Mouse (Mus musculus) spleen, postnatal 14 days (tissue): ENCODE measurements around the gene Specc1.

Experiments used
- DNase-seq, 2 experiments: peaks; one replicate each; pipeline ENCODE4 v3.0.0; 2021 to 2022; ENCODE audit warnings: low spot score in 2 of 2

The Specc1 gene

GRCm38 (mm10) chr11:61968875-61969274 is 12.3 kb downstream of the Specc1 start:
- no peak for DNase-seq

GRCm38 (mm10) chr11:61970901-61971300 is 14.3 kb downstream of the Specc1 start:
- no peak for DNase-seq

- no peak for DNase-seq
Observed at GRCm38 (mm10) chr11:61971441-61972221, 15.1 kb downstream of the Specc1 start.

- no peak for DNase-seq
Observed at GRCm38 (mm10) chr11:61974106-61974707, 17.6 kb downstream of the Specc1 start.

- peak in 1 of 2 experiments; percentile 28 for DNase-seq
Observed at GRCm38 (mm10) chr11:61975783-61976182, 19.2 kb downstream of the Specc1 start.

- no peak for DNase-seq
Observed at GRCm38 (mm10) chr11:61981285-61981684, 24.7 kb downstream of the Specc1 start.

GRCm38 (mm10) chr11:61982828-61983227 is 26.3 kb downstream of the Specc1 start:
- no peak for DNase-seq

GRCm38 (mm10) chr11:61986939-61987338 is 30.4 kb downstream of the Specc1 start:
- no peak for DNase-seq

- DNase-seq: no peak
Observed at GRCm38 (mm10) chr11:61989647-61990046, 33.1 kb downstream of the Specc1 start.

GRCm38 (mm10) chr11:61991576-61991975 is 35.0 kb downstream of the Specc1 start:
- no peak for DNase-seq

GRCm38 (mm10) chr11:61992671-61993285 is 36.2 kb downstream of the Specc1 start:
- DNase-seq: no peak

GRCm38 (mm10) chr11:61999501-61999900 is 42.9 kb downstream of the Specc1 start:
- DNase-seq: no peak

- no peak for DNase-seq
Observed at GRCm38 (mm10) chr11:62000099-62000498, 43.5 kb downstream of the Specc1 start.

GRCm38 (mm10) chr11:62001977-62002376 is 45.4 kb downstream of the Specc1 start:
- DNase-seq: no peak

- DNase-seq: no peak
Observed at GRCm38 (mm10) chr11:62004881-62005240, 48.3 kb downstream of the Specc1 start.

GRCm38 (mm10) chr11:62005241-62005910 is 48.8 kb downstream of the Specc1 start:
- DNase-seq: no peak

GRCm38 (mm10) chr11:62005911-62006260 is 49.3 kb downstream of the Specc1 start:
- DNase-seq: no peak

GRCm38 (mm10) chr11:62006680-62007079 is 50.1 kb downstream of the Specc1 start:
- DNase-seq: no peak

- no peak for DNase-seq
Observed at GRCm38 (mm10) chr11:62007984-62008383, 51.4 kb downstream of the Specc1 start.

- no peak for DNase-seq
Observed at GRCm38 (mm10) chr11:62010625-62011231, 54.2 kb downstream of the Specc1 start.

GRCm38 (mm10) chr11:62012039-62012438 is 55.5 kb downstream of the Specc1 start:
- DNase-seq: no peak

- DNase-seq: no peak
Observed at GRCm38 (mm10) chr11:62013449-62013848, 56.9 kb downstream of the Specc1 start.
